Mouse (Mus musculus): ENCODE measurements at regions not wholly inside any gene's neighbourhood (a gene's known extent, or its start where the extent isn't known, plus 50 kb on each side); places are given as distances from the start of the nearest gene placed in this dataset.

GRCm38 (mm10) chr1:113358242-113358641 is 1493.5 kb upstream of the Dsel start:
- no peak overlapping the region for H3K4me2 ChIP-seq (ENCODE audit: low read depth)
- no peak overlapping the region for H3K9ac ChIP-seq (replicated peaks)
- TF ChIP-seq CTCF (IDR thresholded peaks at IDR 0.05; ENCODE audit: low read depth): no peak
- TF ChIP-seq EP300 (IDR thresholded peaks at IDR 0.05; ENCODE audit: low read depth): no peak
- H3K27ac ChIP-seq: no peak overlapping the region
- H3K9me3 ChIP-seq (ENCODE audit: control insufficient read depth, low read length): no peaks in the 10 kb centered on the region
- no peak for DNase-seq (ENCODE audit: low read depth in 3 of 3, low spot score in 3 of 3)
- H3K27me3 ChIP-seq (ENCODE audit: control insufficient read depth, insufficient read depth, low read length): no peaks in the 10 kb centered on the region
- WGBS (ENCODE audit: insufficient replicate concordance): 58% methylated on average over 4 of the region's 4 CpGs
- no peak overlapping the region for H3K4me3 ChIP-seq (ENCODE audit: insufficient read depth in 1 of 2, low read depth in 2 of 2, low read length in 2 of 2)
- H3K4me1 ChIP-seq (replicated peaks; ENCODE audit: control insufficient read depth in 2 of 2, insufficient read depth in 2 of 2, low read length in 1 of 2): no peaks in the 10 kb centered on the region
- ATAC-seq (ENCODE audit: insufficient read depth): no peak
- no peaks in the 10 kb centered on the region for H3K36me3 ChIP-seq (replicated peaks; ENCODE audit: control insufficient read depth, insufficient read depth, low read depth)

GRCm38 (mm10) chr1:113308037-113308436 is 1443.3 kb upstream of the Dsel start:
- Histone ChIP-seq H3K27ac (no peak overlapping the region), H3K4me1 (replicated peaks; ENCODE audit: control insufficient read depth in 2 of 2, insufficient read depth in 2 of 2, low read length in 1 of 2) (no peaks in the 10 kb centered on the region), H3K4me2 (ENCODE audit: low read depth) (no peak overlapping the region), H3K9me3 (ENCODE audit: control insufficient read depth, low read length) (no peaks in the 10 kb centered on the region), H3K4me3 (ENCODE audit: insufficient read depth in 1 of 2, low read depth in 2 of 2, low read length in 2 of 2) (no peak overlapping the region), H3K36me3 (replicated peaks; ENCODE audit: control insufficient read depth, insufficient read depth, low read depth) (no peaks in the 10 kb centered on the region), H3K9ac (replicated peaks) (no peak overlapping the region), H3K27me3 (ENCODE audit: control insufficient read depth, insufficient read depth, low read length) (no peaks in the 10 kb centered on the region)
- 61% methylated on average over 2 of the region's 2 CpGs for WGBS (ENCODE audit: insufficient replicate concordance)
- no peak for DNase-seq (ENCODE audit: low read depth in 3 of 3, low spot score in 3 of 3)
- ATAC-seq (ENCODE audit: insufficient read depth): no peak
- TF ChIP-seq EP300 (IDR thresholded peaks at IDR 0.05; ENCODE audit: low read depth): no peak
- TF ChIP-seq CTCF (IDR thresholded peaks at IDR 0.05; ENCODE audit: low read depth): no peak

- Histone ChIP-seq H3K27ac (no peak overlapping the region), H3K9ac (replicated peaks) (no peak overlapping the region), H3K4me3 (ENCODE audit: insufficient read depth in 1 of 2, low read depth in 2 of 2, low read length in 2 of 2) (no peak overlapping the region), H3K4me1 (replicated peaks; ENCODE audit: control insufficient read depth in 2 of 2, insufficient read depth in 2 of 2, low read length in 1 of 2) (no peaks in the 10 kb centered on the region), H3K27me3 (ENCODE audit: control insufficient read depth, insufficient read depth, low read length) (no peaks in the 10 kb centered on the region), H3K9me3 (ENCODE audit: control insufficient read depth, low read length) (no peaks in the 10 kb centered on the region), H3K36me3 (replicated peaks; ENCODE audit: control insufficient read depth, insufficient read depth, low read depth) (no peaks in the 10 kb centered on the region), H3K4me2 (ENCODE audit: low read depth) (no peak overlapping the region)
- 46% methylated on average over 3 of the region's 3 CpGs for WGBS (ENCODE audit: insufficient replicate concordance)
- TF ChIP-seq CTCF (IDR thresholded peaks at IDR 0.05; ENCODE audit: low read depth) (no peak), EP300 (IDR thresholded peaks at IDR 0.05; ENCODE audit: low read depth) (no peak)
- ATAC-seq (ENCODE audit: insufficient read depth) (no peak), DNase-seq (ENCODE audit: low read depth in 3 of 3, low spot score in 3 of 3) (no peak)
These were observed 1433.1 kb upstream of the Dsel start for GRCm38 (mm10) chr1:113297807-113298206.

GRCm38 (mm10) chr1:113288242-113288641 is 1423.5 kb upstream of the Dsel start:
- H3K27ac ChIP-seq: no peak overlapping the region
- no peak for DNase-seq (ENCODE audit: low read depth in 3 of 3, low spot score in 3 of 3)
- no peaks in the 10 kb centered on the region for H3K9me3 ChIP-seq (ENCODE audit: control insufficient read depth, low read length)
- no peaks in the 10 kb centered on the region for H3K36me3 ChIP-seq (replicated peaks; ENCODE audit: control insufficient read depth, insufficient read depth, low read depth)
- H3K4me3 ChIP-seq (ENCODE audit: insufficient read depth in 1 of 2, low read depth in 2 of 2, low read length in 2 of 2): no peak overlapping the region
- no peaks in the 10 kb centered on the region for H3K4me1 ChIP-seq (replicated peaks; ENCODE audit: control insufficient read depth in 2 of 2, insufficient read depth in 2 of 2, low read length in 1 of 2)
- no peak overlapping the region for H3K4me2 ChIP-seq (ENCODE audit: low read depth)
- H3K27me3 ChIP-seq (ENCODE audit: control insufficient read depth, insufficient read depth, low read length): no peaks in the 10 kb centered on the region
- H3K9ac ChIP-seq (replicated peaks): no peak overlapping the region
- no peak for ATAC-seq (ENCODE audit: insufficient read depth)
- TF ChIP-seq EP300 (IDR thresholded peaks at IDR 0.05; ENCODE audit: low read depth) (no peak), CTCF (IDR thresholded peaks at IDR 0.05; ENCODE audit: low read depth) (no peak)

- no peak for DNase-seq (ENCODE audit: low read depth in 3 of 3, low spot score in 3 of 3)
- H3K4me1 ChIP-seq (replicated peaks; ENCODE audit: control insufficient read depth in 2 of 2, insufficient read depth in 2 of 2, low read length in 1 of 2): no peaks in the 10 kb centered on the region
These were observed 1419.4 kb upstream of the Dsel start for GRCm38 (mm10) chr1:113284122-113284521.

GRCm38 (mm10) chr1:113259421-113259820 is 1394.7 kb upstream of the Dsel start:
- no peaks in the 10 kb centered on the region for H3K4me1 ChIP-seq (replicated peaks; ENCODE audit: control insufficient read depth in 2 of 2, insufficient read depth in 2 of 2, low read length in 1 of 2)

More at GRCm38 (mm10) chr1:113284122-113284521, 1419.4 kb upstream of the Dsel start:
- H3K4me2 ChIP-seq (ENCODE audit: low read depth): no peak overlapping the region
- H3K36me3 ChIP-seq (replicated peaks; ENCODE audit: control insufficient read depth, insufficient read depth, low read depth): no peaks in the 10 kb centered on the region
- no peak overlapping the region for H3K9ac ChIP-seq (replicated peaks)
- H3K4me3 ChIP-seq (ENCODE audit: insufficient read depth in 1 of 2, low read depth in 2 of 2, low read length in 2 of 2): no peak overlapping the region
- no peak for ATAC-seq (ENCODE audit: insufficient read depth)
- no peaks in the 10 kb centered on the region for H3K9me3 ChIP-seq (ENCODE audit: control insufficient read depth, low read length)
- TF ChIP-seq EP300 (IDR thresholded peaks at IDR 0.05; ENCODE audit: low read depth) (no peak), CTCF (IDR thresholded peaks at IDR 0.05; ENCODE audit: low read depth) (no peak)
- H3K27ac ChIP-seq: no peak overlapping the region
- no peaks in the 10 kb centered on the region for H3K27me3 ChIP-seq (ENCODE audit: control insufficient read depth, insufficient read depth, low read length)

More at GRCm38 (mm10) chr1:113259421-113259820, 1394.7 kb upstream of the Dsel start:
- no peaks in the 10 kb centered on the region for H3K36me3 ChIP-seq (replicated peaks; ENCODE audit: control insufficient read depth, insufficient read depth, low read depth)
- ATAC-seq (ENCODE audit: insufficient read depth): no peak
- no peak for DNase-seq (ENCODE audit: low read depth in 3 of 3, low spot score in 3 of 3)
- TF ChIP-seq EP300 (IDR thresholded peaks at IDR 0.05; ENCODE audit: low read depth) (no peak), CTCF (IDR thresholded peaks at IDR 0.05; ENCODE audit: low read depth) (no peak)
- H3K9ac ChIP-seq (replicated peaks): no peak overlapping the region
- no peak overlapping the region for H3K4me3 ChIP-seq (ENCODE audit: insufficient read depth in 1 of 2, low read depth in 2 of 2, low read length in 2 of 2)
- H3K4me2 ChIP-seq (ENCODE audit: low read depth): no peak overlapping the region
- H3K27me3 ChIP-seq (ENCODE audit: control insufficient read depth, insufficient read depth, low read length): no peaks in the 10 kb centered on the region
- no peak overlapping the region for H3K27ac ChIP-seq
- no peaks in the 10 kb centered on the region for H3K9me3 ChIP-seq (ENCODE audit: control insufficient read depth, low read length)
